Mouse (Mus musculus) liver, embryonic 13.5 days (tissue): ENCODE data around the gene Rassf1. TPM values are rescaled to one million over a fixed set of nuclear protein-coding genes. Genes with fewer than 3 reads are reported as not detected.

ENCODE experiments used
- ATAC-seq: fragments of 200-750 bp; cut with Nextera tagmentation; 2 replicates; pipeline ENCODE4 v1.8.0; 2017; ENCODE audit warnings: low read depth, mild to moderate bottlenecking, moderate number of reproducible peaks, moderate library complexity
- DNase-seq: peaks from one replicate; pipeline ENCODE4 v3.0.0; 2022
- H3K27ac ChIP-seq: fragments of 300-500 bp; sonication (generic); 2 replicates; pipeline ENCODE4 v1.5.1; 2015; ENCODE audit warnings: moderate library complexity, mild to moderate bottlenecking, inconsistent platforms
- H3K27me3 ChIP-seq: fragments of 300-500 bp; sonication (generic); 2 replicates; pipeline ENCODE4 v1.6.1; 2015; ENCODE audit warnings: mild to moderate bottlenecking, inconsistent platforms
- H3K36me3 ChIP-seq: fragments of 300-500 bp; sonication (generic); 2 replicates; pipeline ENCODE4 v1.6.1; 2015; ENCODE audit warnings: mild to moderate bottlenecking, inconsistent platforms
- H3K4me1 ChIP-seq: fragments of 300-500 bp; sonication (generic); replicated peaks from 2 replicates; pipeline ENCODE4 v1.6.1; 2015; ENCODE audit warnings: inconsistent platforms
- H3K4me2 ChIP-seq: fragments of 300-500 bp; sonication (generic); 2 replicates; pipeline ENCODE4 v1.6.1; 2015; ENCODE audit warnings: inconsistent platforms, mild to moderate bottlenecking, moderate library complexity
- H3K4me3 ChIP-seq: fragments of 300-500 bp; sonication (generic); replicated peaks from 2 replicates; pipeline ENCODE4 v1.5.1; 2015; ENCODE audit warnings: mild to moderate bottlenecking, inconsistent platforms
- H3K9ac ChIP-seq: fragments of 300-500 bp; sonication (generic); 2 replicates; pipeline ENCODE4 v1.6.1; 2015; ENCODE audit warnings: mild to moderate bottlenecking, inconsistent platforms
- H3K9me3 ChIP-seq: fragments of 300-500 bp; sonication (generic); replicated peaks from 2 replicates; pipeline ENCODE4 v1.6.1; 2016; ENCODE audit warnings: inconsistent platforms
- WGBS: fragments of 180-500 bp; shearing (Covaris S2); methylation state at CpG from one replicate; pipeline ENCODE4 v1.1.7; 2015; ENCODE audit not compliant: insufficient replicate concordance; 5-methylcytosine and 5-hydroxymethylcytosine counted together
- polyA plus RNA-seq: library from polyadenylated mRNA; unstranded; fragments of >200 nt; fragmentation: Nextera tagmentation; extraction: Ambion mirVana; gene quantifications from 2 replicates; pipeline ENCODE4 v1.2.1, GENCODE M21; 2015

The Rassf1 gene
- polyA plus RNA-seq, 1 experiment from 2014 or later, result 17.5 TPM

GRCm38 (mm10) chr9:107541474-107542351 is 9.6 kb upstream of the Rassf1 start, which contains the start of the genes Cyb561d2 and Nprl2:
TSS of gene Cyb561d2 (minus strand) at chr9:107542193.
TSS of gene Nprl2 (plus strand) at chr9:107542226.
- peak within 1 kb of the TSS; percentile 93 for H3K4me2 ChIP-seq
- peaks cover 57% of the 10 kb centered on the region for H3K36me3 ChIP-seq
- under 1% methylated on average over 46 of the region's 46 CpGs for WGBS
- ATAC-seq (peak; percentile 81), DNase-seq (peak; percentile 85)
- H3K9ac ChIP-seq, result peak within 1 kb of the TSS; percentile 79
- H3K9me3 ChIP-seq, result no peaks in the 10 kb centered on the region
- H3K27ac ChIP-seq, result peak within 1 kb of the TSS; percentile 80
- peak within 1 kb of the TSS; percentile 74 for H3K4me3 ChIP-seq
- H3K27me3 ChIP-seq, result no peaks in the 10 kb centered on the region
- peaks cover 52% of the 10 kb centered on the region for H3K4me1 ChIP-seq

- Histone ChIP-seq H3K4me3 (peak overlapping the region; percentile 74), H3K36me3 (peaks cover 51% of the 10 kb centered on the region), H3K27ac (peak overlapping the region; percentile 80), H3K27me3 (no peaks in the 10 kb centered on the region), H3K9me3 (no peaks in the 10 kb centered on the region), H3K4me2 (peak overlapping the region; percentile 93), H3K9ac (peak overlapping the region; percentile 79), H3K4me1 (peaks cover 52% of the 10 kb centered on the region)
- 2% methylated on average over 11 of the region's 11 CpGs for WGBS
- DNase-seq (no peak), ATAC-seq (0 out of 2 replicates have a peak, but pooled peaks have one; percentile 9)
Observed at GRCm38 (mm10) chr9:107542352-107542686, 9.0 kb upstream of the Rassf1 start.

GRCm38 (mm10) chr9:107542721-107543120 is 8.6 kb upstream of the Rassf1 start:
- Histone ChIP-seq H3K4me3 (peak overlapping the region; percentile 74), H3K4me1 (peaks cover 52% of the 10 kb centered on the region), H3K4me2 (peak overlapping the region; percentile 93), H3K9ac (peak overlapping the region; percentile 79), H3K36me3 (peaks cover 47% of the 10 kb centered on the region), H3K9me3 (no peaks in the 10 kb centered on the region), H3K27ac (peak overlapping the region; percentile 80), H3K27me3 (no peaks in the 10 kb centered on the region)
- WGBS, result 45% methylated on average over 8 of the region's 8 CpGs
- ATAC-seq (no peak), DNase-seq (no peak)

GRCm38 (mm10) chr9:107543299-107543698 is 8.1 kb upstream of the Rassf1 start:
- ATAC-seq, result no peak
- peak overlapping the region; percentile 93; the same call in 1 of the 2 replicates for H3K4me2 ChIP-seq
- peaks cover 2% of the 10 kb centered on the region; the same call in 1 of the 2 replicates for H3K27me3 ChIP-seq

GRCm38 (mm10) chr9:107544196-107544700 is 7.1 kb upstream of the Rassf1 start:
- Histone ChIP-seq H3K4me2 (no peak overlapping the region), H3K36me3 (peaks cover 32% of the 10 kb centered on the region), H3K4me3 (no peak overlapping the region), H3K9ac (no peak overlapping the region), H3K9me3 (no peaks in the 10 kb centered on the region), H3K4me1 (peaks cover 50% of the 10 kb centered on the region), H3K27me3 (peaks cover 11% of the 10 kb centered on the region; the same call in 1 of the 2 replicates), H3K27ac (no peak overlapping the region)
- no peak for ATAC-seq
- WGBS, result 89% methylated on average over 17 of the region's 17 CpGs
- DNase-seq, result no peak

More at GRCm38 (mm10) chr9:107543299-107543698, 8.1 kb upstream of the Rassf1 start:
- no peak overlapping the region for H3K27ac ChIP-seq
- no peak for DNase-seq
- peaks cover 41% of the 10 kb centered on the region for H3K36me3 ChIP-seq
- H3K4me1 ChIP-seq, result peaks cover 55% of the 10 kb centered on the region
- WGBS, result 77% methylated on average over 11 of the region's 11 CpGs
- H3K9me3 ChIP-seq, result no peaks in the 10 kb centered on the region
- 0 out of 2 replicates have a peak overlapping the region, but pooled peaks have one; percentile 79 for H3K9ac ChIP-seq
- no peak overlapping the region for H3K4me3 ChIP-seq

- 89% methylated on average over 12 of the region's 12 CpGs for WGBS
Observed at GRCm38 (mm10) chr9:107544729-107545128, 6.6 kb upstream of the Rassf1 start.

GRCm38 (mm10) chr9:107545199-107545598 is 6.2 kb upstream of the Rassf1 start:
- WGBS, result 79% methylated on average over 10 of the region's 10 CpGs
- peaks cover 52% of the 10 kb centered on the region for H3K4me1 ChIP-seq

More at GRCm38 (mm10) chr9:107544729-107545128, 6.6 kb upstream of the Rassf1 start:
- Histone ChIP-seq H3K4me3 (no peak overlapping the region), H3K4me2 (no peak overlapping the region), H3K9ac (no peak overlapping the region), H3K27me3 (peaks cover 16% of the 10 kb centered on the region; the same call in 1 of the 2 replicates), H3K4me1 (peaks cover 50% of the 10 kb centered on the region), H3K36me3 (peaks cover 27% of the 10 kb centered on the region), H3K27ac (no peak overlapping the region), H3K9me3 (no peaks in the 10 kb centered on the region)
- ATAC-seq, result no peak
- DNase-seq, result no peak

GRCm38 (mm10) chr9:107545602-107546001 is 5.8 kb upstream of the Rassf1 start:
- H3K4me1 ChIP-seq, result peaks cover 54% of the 10 kb centered on the region
- DNase-seq (peak; percentile 64), ATAC-seq (no peak)
- no peak overlapping the region for H3K4me3 ChIP-seq
- peaks cover 25% of the 10 kb centered on the region for H3K27me3 ChIP-seq
- no peaks in the 10 kb centered on the region for H3K9me3 ChIP-seq
- H3K4me2 ChIP-seq, result no peak overlapping the region
- H3K9ac ChIP-seq, result no peak overlapping the region
- WGBS, result 3% methylated on average over 3 of the region's 3 CpGs
- no peak overlapping the region for H3K27ac ChIP-seq
- H3K36me3 ChIP-seq, result peaks cover 19% of the 10 kb centered on the region

More at GRCm38 (mm10) chr9:107545199-107545598, 6.2 kb upstream of the Rassf1 start:
- Histone ChIP-seq H3K9me3 (no peaks in the 10 kb centered on the region), H3K27me3 (peaks cover 21% of the 10 kb centered on the region; the same call in 1 of the 2 replicates), H3K9ac (no peak overlapping the region), H3K4me3 (no peak overlapping the region), H3K27ac (no peak overlapping the region), H3K36me3 (peaks cover 22% of the 10 kb centered on the region), H3K4me2 (no peak overlapping the region)
- ATAC-seq (no peak), DNase-seq (no peak)

- H3K4me3 ChIP-seq, result peak within 1 kb of the TSS; percentile 7; the same call in 1 of the 2 replicates
- H3K9me3 ChIP-seq, result no peaks in the 10 kb centered on the region
- H3K4me2 ChIP-seq, result peak within 1 kb of the TSS; percentile 53
- ATAC-seq (peak; percentile 67), DNase-seq (peak; percentile 85)
- H3K36me3 ChIP-seq, result peaks cover 19% of the 10 kb centered on the region
- H3K9ac ChIP-seq, result 0 out of 2 replicates have a peak within 1 kb of the TSS, but pooled peaks have one; percentile 47
- H3K27me3 ChIP-seq, result peaks cover 39% of the 10 kb centered on the region
- 5% methylated on average over 20 of the region's 20 CpGs for WGBS
- 0 out of 2 replicates have a peak within 1 kb of the TSS, but pooled peaks have one; percentile 13 for H3K27ac ChIP-seq
- H3K4me1 ChIP-seq, result peaks cover 57% of the 10 kb centered on the region
Observed at GRCm38 (mm10) chr9:107547026-107547425, 4.3 kb upstream of the Rassf1 start, which contains the start of gene Zmynd10. TSS of gene Zmynd10 (plus strand) at chr9:107547298.

- Histone ChIP-seq H3K9me3 (no peaks in the 10 kb centered on the region), H3K9ac (no peak overlapping the region), H3K27ac (0 out of 2 replicates have a peak overlapping the region, but pooled peaks have one; percentile 13), H3K36me3 (peaks cover 19% of the 10 kb centered on the region), H3K4me2 (no peak overlapping the region), H3K4me3 (no peak overlapping the region), H3K4me1 (peaks cover 59% of the 10 kb centered on the region), H3K27me3 (peaks cover 44% of the 10 kb centered on the region)
- WGBS, result 66% methylated on average over 5 of the region's 5 CpGs
- DNase-seq (no peak), ATAC-seq (no peak)
Observed at GRCm38 (mm10) chr9:107547957-107548356, 3.4 kb upstream of the Rassf1 start.

GRCm38 (mm10) chr9:107548820-107549219 is 2.5 kb upstream of the Rassf1 start:
- ATAC-seq (no peak), DNase-seq (no peak)
- H3K9ac ChIP-seq, result no peak overlapping the region
- peaks cover 14% of the 10 kb centered on the region for H3K36me3 ChIP-seq
- no peaks in the 10 kb centered on the region for H3K9me3 ChIP-seq
- no peak overlapping the region for H3K4me3 ChIP-seq
- no peak overlapping the region for H3K4me2 ChIP-seq
- no peak overlapping the region for H3K27ac ChIP-seq
- peaks cover 44% of the 10 kb centered on the region for H3K27me3 ChIP-seq
- 85% methylated on average over 10 of the region's 10 CpGs for WGBS
- peaks cover 63% of the 10 kb centered on the region for H3K4me1 ChIP-seq
